Mouse (Mus musculus) olfactory bulb, adult 2 months (tissue): ENCODE measurements around the gene Tpp2. TPM values are rescaled to one million over a fixed set of nuclear protein-coding genes. Genes with fewer than 3 reads are reported as not detected.

ENCODE experiments used
- H3K27ac ChIP-seq: fragments of 200-500 bp; 2 replicates; pipeline ENCODE4 v1.5.1; 2012; ENCODE audit warnings: low read depth, low read length; ENCODE audit not compliant: insufficient read depth
- H3K4me1 ChIP-seq: fragments of 200-500 bp; 2 replicates; pipeline ENCODE4 v1.6.1; 2012; ENCODE audit warnings: low read length; ENCODE audit not compliant: control insufficient read depth, insufficient read depth
- H3K4me3 ChIP-seq: fragments of 200-500 bp; 2 replicates; pipeline ENCODE4 v1.5.1; 2012; ENCODE audit warnings: mild to moderate bottlenecking, low read depth, low read length, moderate library complexity; ENCODE audit not compliant: insufficient read depth
- CTCF ChIP-seq: fragments of 200-500 bp; IDR thresholded peaks from 2 replicates; pipeline ENCODE4 v1.5.1; 2012; ENCODE audit warnings: low read depth, mild to moderate bottlenecking, low read length, moderate library complexity; ENCODE audit not compliant: insufficient read depth
- POLR2A ChIP-seq: fragments of 200-500 bp; IDR thresholded peaks from 2 replicates; pipeline ENCODE4 v1.6.1; 2012; ENCODE audit warnings: mild to moderate bottlenecking, low read depth, low read length, moderate library complexity; ENCODE audit not compliant: insufficient read depth
- whole genome bisulfite sequencing: fragments of 180-500 bp; shearing (Covaris S2); methylation state at CpG from one replicate; pipeline ENCODE4 v1.1.7; 2018; 5-methylcytosine and 5-hydroxymethylcytosine counted together
- polyA plus RNA-seq: library from polyadenylated mRNA; stranded (reverse); fragments of >200 nt; gene quantifications from 2 replicates; pipeline ENCODE4 v1.2.4, GENCODE M21; 2012; ENCODE audit warnings: low replicate concordance; ENCODE audit not compliant: missing spikeins, insufficient read depth, insufficient read length

Gene Tpp2
- polyA plus RNA-seq, 1 experiment = 104 TPM

GRCm38 (mm10) chr1:43916854-43917253 lies 16.6 kb upstream of the Tpp2 start:
- no peak overlapping the region for H3K4me3 ChIP-seq
- no peak overlapping the region for H3K27ac ChIP-seq
- no peak for TF ChIP-seq POLR2A
- TF ChIP-seq CTCF = no peak
- H3K4me1 ChIP-seq = no peaks in the 10 kb centered on the region
- WGBS = 56% methylated on average over 2 of the region's 2 CpGs

- 2% methylated on average over 17 of the region's 17 CpGs for WGBS
- Histone ChIP-seq H3K4me3 (peak overlapping the region; percentile 84), H3K4me1 (no peaks in the 10 kb centered on the region), H3K27ac (peak overlapping the region; percentile 67; the same call in 1 of the 2 replicates)
- no peak for TF ChIP-seq POLR2A
- TF ChIP-seq CTCF = no peak
Measured at GRCm38 (mm10) chr1:43934416-43934810, 966 bp downstream of the Tpp2 start.

- Histone ChIP-seq H3K4me1 (no peaks in the 10 kb centered on the region), H3K4me3 (no peak overlapping the region), H3K27ac (no peak overlapping the region)
- TF ChIP-seq CTCF = no peak
- TF ChIP-seq POLR2A = no peak
- 83% methylated on average over 1 of the region's 1 CpGs for WGBS
Measured at GRCm38 (mm10) chr1:43939310-43939709, 5.9 kb downstream of the Tpp2 start.

DNA sequence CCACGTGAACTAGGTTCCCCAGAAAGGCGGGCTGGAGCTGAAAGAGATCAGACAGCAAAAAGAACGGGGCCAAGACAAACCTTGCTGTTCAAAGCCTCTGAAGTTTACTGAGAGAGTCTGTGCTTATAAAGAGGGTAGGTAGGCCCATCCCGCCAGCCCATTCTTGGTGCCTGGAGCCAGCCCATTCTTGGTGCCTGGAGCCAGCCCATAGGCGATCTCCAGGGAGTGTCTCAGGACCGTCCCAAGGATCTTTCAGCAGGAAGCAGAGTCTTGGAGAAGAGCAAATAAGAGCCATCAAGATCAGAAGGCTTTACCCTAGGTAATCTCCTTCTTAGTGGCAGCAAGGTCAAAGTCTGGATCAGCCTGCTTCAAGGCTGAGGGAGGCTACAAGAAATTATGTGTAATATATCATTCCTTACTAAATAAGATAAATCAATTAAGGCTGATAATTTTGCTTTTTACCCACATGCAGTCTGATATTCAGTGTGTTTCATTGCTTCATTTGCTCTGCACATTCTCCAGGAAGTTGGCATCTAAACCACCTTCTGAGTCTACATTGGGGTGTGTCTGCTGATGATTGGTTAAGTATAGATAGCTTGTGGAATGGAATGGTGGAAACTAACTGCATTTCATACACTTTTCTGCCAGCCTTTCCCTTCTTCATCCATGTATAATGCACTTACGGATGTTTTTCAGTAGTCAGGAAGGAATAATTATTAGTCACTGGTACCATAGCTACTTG lies 8.2 kb downstream of the Tpp2 start:
- no peaks in the 10 kb centered on the region for H3K4me1 ChIP-seq
- H3K4me3 ChIP-seq = no peak overlapping the region
- WGBS = 87% methylated on average over 7 of the region's 7 CpGs
- H3K27ac ChIP-seq = no peak overlapping the region
- TF ChIP-seq CTCF = no peak
- no peak for TF ChIP-seq POLR2A

DNA sequence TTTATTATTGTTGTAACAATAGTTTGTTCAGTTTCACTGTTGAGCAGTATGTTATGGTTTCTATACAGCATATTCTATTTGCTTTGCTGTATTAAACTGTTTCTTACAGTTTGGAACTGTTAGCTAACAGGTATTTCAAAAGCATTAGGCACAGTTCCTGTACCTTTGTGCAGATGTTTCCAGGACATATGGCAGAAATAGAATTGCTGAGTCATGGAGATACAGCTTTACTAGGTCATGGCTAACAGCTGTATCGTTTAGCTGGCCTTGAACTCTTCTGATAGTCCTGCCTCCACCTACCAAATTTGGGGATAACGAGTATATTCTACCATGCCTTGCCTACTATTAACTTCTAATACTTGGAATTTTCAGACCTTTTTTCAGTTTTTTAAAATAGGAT lies 9.4 kb downstream of the Tpp2 start:
- TF ChIP-seq CTCF (no peak), POLR2A (no peak)
- Histone ChIP-seq H3K4me1 (no peaks in the 10 kb centered on the region), H3K27ac (no peak overlapping the region), H3K4me3 (no peak overlapping the region)
- 84% methylated on average over 2 of the region's 2 CpGs for WGBS

DNA sequence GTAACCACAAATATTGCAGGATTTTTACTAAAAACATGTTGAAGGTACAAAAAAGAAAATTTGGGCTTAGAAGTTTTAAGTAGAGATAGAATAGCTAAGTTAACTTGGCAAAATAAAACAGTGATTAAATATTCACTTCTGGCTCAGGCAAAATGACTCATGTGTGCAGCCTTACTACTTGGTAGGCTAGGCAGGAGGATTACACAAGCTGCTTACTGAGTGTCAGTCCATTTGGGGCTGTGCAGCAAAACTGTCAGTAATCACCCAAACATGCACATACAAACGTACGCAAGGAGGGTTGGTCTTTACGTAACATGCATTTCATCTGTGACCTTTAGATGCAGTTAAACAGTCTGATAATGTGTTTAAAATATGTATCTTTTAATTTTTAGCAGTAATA lies 20.2 kb downstream of the Tpp2 start:
- H3K4me1 ChIP-seq = no peaks in the 10 kb centered on the region
- no peak for TF ChIP-seq CTCF
- no peak for TF ChIP-seq POLR2A
- WGBS = 78% methylated on average over 3 of the region's 3 CpGs
- no peak overlapping the region for H3K4me3 ChIP-seq
- H3K27ac ChIP-seq = no peak overlapping the region

GRCm38 (mm10) chr1:43964381-43964780 lies 30.9 kb downstream of the Tpp2 start:
- Histone ChIP-seq H3K4me3 (no peak overlapping the region), H3K4me1 (no peaks in the 10 kb centered on the region), H3K27ac (no peak overlapping the region)
- TF ChIP-seq CTCF (no peak), POLR2A (no peak)
- 91% methylated on average over 4 of the region's 4 CpGs for WGBS

DNA sequence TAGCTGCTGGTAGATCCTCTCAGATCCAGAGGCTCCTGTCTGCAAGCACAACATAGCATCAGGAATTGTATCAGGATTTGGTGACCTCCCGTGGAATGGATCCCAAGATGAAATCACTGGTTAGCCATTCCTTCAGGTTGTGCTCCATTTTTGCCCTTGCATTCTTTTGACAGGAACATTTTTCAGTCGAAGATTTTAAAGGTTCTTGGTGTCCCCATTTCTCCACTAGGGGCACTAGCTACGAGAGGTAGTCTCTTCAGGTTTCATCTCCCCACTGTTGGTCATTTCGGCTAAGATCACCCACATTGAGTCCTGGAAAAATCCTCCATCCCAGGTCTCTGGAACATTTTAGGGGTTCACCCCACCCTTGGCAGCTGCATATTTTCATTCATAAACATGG lies 33.3 kb downstream of the Tpp2 start:
- 88% methylated on average over 4 of the region's 4 CpGs for WGBS
- H3K4me1 ChIP-seq = no peaks in the 10 kb centered on the region; the same call in 1 of the 2 replicates
- TF ChIP-seq POLR2A (no peak), CTCF (no peak)
- no peak overlapping the region for H3K27ac ChIP-seq
- no peak overlapping the region for H3K4me3 ChIP-seq

DNA sequence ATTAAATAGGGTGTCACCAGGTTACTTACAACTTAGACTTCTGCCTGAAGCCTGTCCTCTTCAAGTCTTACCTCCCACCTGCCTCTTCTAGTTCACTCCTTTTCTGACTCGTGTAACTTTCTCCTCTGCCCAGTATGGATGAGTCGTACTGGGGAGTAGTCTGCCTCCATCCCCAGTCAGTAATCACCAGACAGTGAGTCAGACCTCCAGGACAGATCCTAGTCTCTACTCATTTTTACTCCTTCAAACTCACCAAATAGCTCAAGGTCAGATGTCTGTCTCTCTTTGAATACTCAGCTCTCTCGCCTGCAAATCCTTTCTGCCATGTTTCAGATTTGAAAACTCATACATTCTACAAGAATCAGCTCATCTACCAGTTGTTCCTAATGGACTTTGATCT lies 35.9 kb downstream of the Tpp2 start:
- Histone ChIP-seq H3K27ac (no peak overlapping the region), H3K4me3 (no peak overlapping the region), H3K4me1 (no peaks in the 10 kb centered on the region; the same call in 1 of the 2 replicates)
- WGBS = 61% methylated on average over 3 of the region's 3 CpGs
- TF ChIP-seq POLR2A (no peak), CTCF (no peak)
